Mouse (Mus musculus) forelimb bud, embryonic 11.5 days (tissue): Measurements from ENCODE around the gene Nuak2.
A peak's percentile ranks its signal among the peaks of the same experiment; 100 is the strongest.

ENCODE experiments used
- DNase-seq: peaks from one replicate; pipeline ENCODE4 v3.0.0-alpha.2; 2012; ENCODE audit warnings: low read depth, low spot score

The Nuak2 gene

DNA sequence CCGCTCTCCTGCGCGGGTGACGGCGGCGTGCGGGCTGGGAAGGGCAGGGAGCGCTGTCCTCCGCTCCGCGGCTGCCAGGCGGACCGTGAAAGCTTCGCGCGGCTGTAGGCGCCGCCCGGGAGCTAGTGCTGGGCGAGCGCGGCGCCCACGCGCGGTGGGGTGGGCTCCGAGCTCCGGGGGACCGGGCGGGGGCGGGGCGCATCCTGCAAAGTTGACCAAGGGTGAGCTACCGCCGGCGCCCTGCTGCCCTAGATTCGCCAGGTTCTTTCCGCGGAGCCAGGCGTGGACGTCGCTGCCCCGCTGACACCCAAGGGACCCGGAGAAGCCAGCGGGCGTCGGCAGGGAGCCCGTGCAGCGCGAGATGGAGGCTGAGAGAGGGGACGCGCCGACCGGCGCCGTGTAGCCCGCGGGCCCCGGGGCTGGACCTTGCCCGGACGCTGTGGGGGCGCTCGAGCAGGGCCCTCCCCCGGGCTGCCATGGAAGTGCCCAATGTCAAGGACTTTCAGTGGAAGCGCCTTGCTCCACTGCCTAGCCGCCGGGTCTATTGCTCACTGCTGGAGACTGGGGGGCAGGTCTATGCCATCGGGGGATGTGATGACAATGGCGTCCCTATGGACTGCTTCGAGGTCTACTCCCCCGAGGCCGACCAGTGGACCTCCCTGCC is 17.0 kb upstream of the Nuak2 start:
- DNase-seq, result no peak

DNA sequence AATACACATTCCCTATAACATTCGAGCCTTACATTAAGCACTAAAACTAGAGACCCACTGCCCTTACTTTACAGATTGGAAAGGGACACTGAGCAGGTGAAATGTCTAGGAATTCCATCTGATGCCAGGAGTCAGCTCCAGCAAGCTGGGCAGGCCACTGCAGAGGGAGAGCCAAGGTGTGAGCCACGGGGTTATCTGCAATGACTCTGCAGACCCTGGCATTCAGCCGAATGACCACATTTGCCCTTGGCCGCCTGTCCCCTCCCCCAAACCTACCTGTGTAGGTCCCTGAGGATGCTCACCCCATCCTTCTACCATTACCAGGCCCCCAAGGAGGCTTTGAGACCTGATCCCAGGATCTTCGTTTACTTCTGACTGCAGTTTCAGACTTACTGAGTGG is 16.2 kb upstream of the Nuak2 start:
- DNase-seq, result no peak

- no peak for DNase-seq
Observed at GRCm38 (mm10) chr1:132301242-132301641, 14.7 kb upstream of the Nuak2 start.

DNA sequence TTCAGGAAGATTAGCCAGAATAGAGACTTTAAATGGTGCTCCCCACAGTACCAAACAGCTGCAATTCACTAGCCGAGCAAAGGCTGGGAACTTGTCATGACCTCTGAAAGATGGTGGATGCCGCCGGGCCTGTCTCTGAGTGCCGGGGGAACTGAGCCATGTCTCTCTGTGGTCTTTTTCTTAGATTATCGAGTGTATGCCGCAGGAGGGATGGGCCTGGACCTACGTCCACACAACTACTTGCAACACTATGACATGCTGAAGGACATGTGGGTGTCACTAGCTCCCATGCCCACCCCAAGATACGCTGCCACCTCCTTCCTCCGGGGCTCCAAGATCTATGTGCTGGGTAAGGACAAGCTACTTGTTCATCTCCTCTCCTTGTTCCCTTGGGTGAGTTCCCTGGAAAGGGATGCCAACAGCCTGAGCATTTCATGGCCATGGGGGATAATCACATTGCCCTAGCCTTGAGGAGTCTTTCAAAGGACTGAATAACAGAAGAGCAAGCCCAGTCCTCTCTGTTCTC is 13.5 kb upstream of the Nuak2 start:
- DNase-seq, result no peak

- DNase-seq, result no peak
Observed at GRCm38 (mm10) chr1:132304618-132305214, 11.2 kb upstream of the Nuak2 start.

DNA sequence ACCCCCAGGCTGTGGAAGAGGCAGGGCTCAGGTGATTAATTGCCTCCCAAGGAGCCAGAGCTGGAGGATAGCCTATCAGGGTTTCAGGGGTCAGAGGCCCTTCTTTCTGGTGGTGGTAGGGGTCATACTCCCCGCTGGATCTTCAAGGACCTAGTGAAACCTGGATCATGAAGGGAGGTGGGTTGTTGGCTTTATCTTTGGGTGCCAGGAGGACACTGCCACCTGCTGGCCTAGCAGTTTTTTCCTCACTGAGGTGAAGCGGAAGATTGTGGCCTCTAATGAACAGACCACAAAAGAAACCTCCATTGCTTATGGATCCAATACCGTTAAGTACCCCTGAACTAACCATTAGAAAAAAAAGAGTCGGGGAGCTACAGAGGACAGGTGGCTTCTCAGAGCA is 9.8 kb upstream of the Nuak2 start:
- no peak for DNase-seq

DNA sequence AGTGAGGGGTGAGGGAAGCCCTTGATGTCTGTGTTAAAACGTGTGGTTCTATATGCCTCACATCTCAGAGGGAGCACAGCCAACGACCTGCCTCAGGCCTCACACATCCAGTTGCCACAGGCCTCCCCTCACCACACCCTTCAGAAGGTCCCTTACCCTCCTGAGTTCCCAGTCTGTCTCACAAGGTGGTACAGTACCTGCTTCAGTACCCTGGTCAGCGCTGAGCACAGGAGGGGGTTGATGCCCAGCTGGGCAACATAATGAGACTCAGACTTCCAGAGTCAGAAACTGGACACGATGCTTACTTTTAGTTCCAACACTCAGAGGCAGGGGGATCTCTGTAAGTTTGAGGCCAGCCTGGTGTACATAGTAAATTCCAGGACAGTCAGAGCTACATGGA is 9.1 kb upstream of the Nuak2 start:
- peak; percentile 52 for DNase-seq

DNA sequence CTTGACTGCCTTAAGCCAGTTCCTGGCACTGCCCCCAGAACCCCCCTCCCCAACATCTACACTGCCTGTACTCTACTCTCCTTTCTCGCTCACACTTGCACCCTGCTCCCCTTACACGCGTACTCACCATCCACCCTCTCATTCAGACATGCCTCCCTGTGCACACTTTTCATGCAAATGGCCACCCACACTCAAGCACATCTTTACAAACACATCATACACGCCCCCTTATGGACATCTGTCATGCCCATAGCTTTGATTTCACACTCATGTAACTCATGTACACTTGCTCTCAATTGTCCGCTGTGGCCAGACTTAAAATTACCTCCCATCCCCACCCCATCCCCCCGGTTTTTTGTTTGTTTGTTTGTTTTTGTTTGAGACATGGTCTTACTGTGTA is 8.0 kb upstream of the Nuak2 start:
- DNase-seq, result no peak

DNA sequence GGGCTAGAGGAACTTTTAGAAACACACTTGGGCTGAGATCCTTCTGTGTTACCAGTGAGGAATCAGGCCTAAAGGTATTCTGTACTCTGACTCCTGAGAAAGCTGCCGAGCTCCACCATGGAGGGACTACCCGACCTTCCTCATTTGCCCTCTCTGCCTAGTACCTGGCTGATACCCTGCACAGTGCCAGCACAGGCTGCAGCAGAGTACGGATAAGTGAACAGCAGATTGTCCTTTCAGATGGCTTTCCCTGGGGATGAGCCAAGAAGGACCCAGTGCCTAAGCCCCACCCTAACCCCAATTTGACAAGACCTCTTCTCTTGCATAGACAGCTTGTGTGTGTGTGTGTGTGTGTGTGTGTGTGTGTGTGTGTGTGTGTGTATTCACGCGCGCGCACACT is 7.3 kb upstream of the Nuak2 start:
- DNase-seq, result no peak

GRCm38 (mm10) chr1:132310754-132311153 is 5.2 kb upstream of the Nuak2 start:
- no peak for DNase-seq

GRCm38 (mm10) chr1:132311174-132311859 is 4.6 kb upstream of the Nuak2 start:
- no peak for DNase-seq

GRCm38 (mm10) chr1:132312043-132312442 is 3.9 kb upstream of the Nuak2 start:
- no peak for DNase-seq

DNA sequence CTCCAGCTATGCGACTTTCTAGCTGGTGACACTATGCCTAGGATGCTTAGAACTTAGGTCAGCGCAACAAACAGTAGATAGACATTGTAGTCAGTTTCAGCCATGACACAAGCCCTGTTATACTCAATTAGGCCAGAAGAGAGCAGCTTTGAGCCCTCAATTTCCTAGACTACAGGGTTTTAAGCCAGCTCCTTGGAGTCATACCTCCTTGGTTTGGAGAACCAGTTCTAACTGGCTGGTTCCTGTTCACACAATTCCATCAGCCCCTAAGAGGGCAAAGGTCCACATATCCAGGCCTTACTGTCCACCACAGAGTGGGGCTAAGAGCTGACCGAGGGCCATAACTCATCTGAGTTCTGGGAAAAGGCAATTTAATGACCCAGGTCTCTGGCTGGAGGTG is 3.2 kb upstream of the Nuak2 start:
- peak; percentile 49 for DNase-seq

GRCm38 (mm10) chr1:132316625-132316994 is 684 bp downstream of the Nuak2 start:
- DNase-seq, result no peak

GRCm38 (mm10) chr1:132317413-132317812 is 1.5 kb downstream of the Nuak2 start:
- DNase-seq, result no peak

GRCm38 (mm10) chr1:132317894-132318863 is 2.3 kb downstream of the Nuak2 start:
- DNase-seq, result no peak

GRCm38 (mm10) chr1:132319242-132319641 is 3.3 kb downstream of the Nuak2 start:
- no peak for DNase-seq

GRCm38 (mm10) chr1:132321821-132322580 is 6.1 kb downstream of the Nuak2 start:
- no peak for DNase-seq

- DNase-seq, result no peak
Observed at GRCm38 (mm10) chr1:132322711-132323542, 7.0 kb downstream of the Nuak2 start.

GRCm38 (mm10) chr1:132326777-132327176 is 10.9 kb downstream of the Nuak2 start:
- no peak for DNase-seq
